Mouse (Mus musculus): ENCODE measurements around the gene Ppie. TPM values are rescaled to one million over a fixed set of nuclear protein-coding genes. Genes with fewer than 3 reads are reported as not detected.
"Not testable (repeated sequence)": the region's sequence is repeated elsewhere in the genome, so short reads cannot be mapped to it uniquely, and the experiment has no call there.

Ppie gene
- total and polyA plus RNA-seq, 3 experiments = 97.9 to 100 TPM; not detected in 1

GRCm38 (mm10) chr4:123112216-123112764, 27.5 kb downstream of the Ppie start:
- no peak overlapping the region for H3K27ac ChIP-seq (ENCODE audit: control insufficient read depth, low read depth, low read length)
- H3K4me3 ChIP-seq (ENCODE audit: control insufficient read depth in 1 of 2, insufficient read depth in 1 of 2, low read depth in 2 of 2, low read length in 2 of 2) = no peak overlapping the region
- no peaks in the 10 kb centered on the region for H3K36me3 ChIP-seq (ENCODE audit: control insufficient read depth in 1 of 2, insufficient read depth in 2 of 2, low read length in 2 of 2)
- peak; percentile 23 for DNase-seq (ENCODE audit: low read depth, low spot score)
- no peak for TF ChIP-seq MAX (IDR thresholded peaks at IDR 0.05; ENCODE audit: low read length)
- no peak for TF ChIP-seq HCFC1 (IDR thresholded peaks at IDR 0.05; ENCODE audit: low read depth, low read length)
- no peak for TF ChIP-seq TCF12 (IDR thresholded peaks at IDR 0.05; ENCODE audit: low read depth, low read length)
- TF ChIP-seq CTCF (IDR thresholded peaks at IDR 0.05 in 2 of 3, conservative IDR thresholded peaks at IDR 0.05 in 1 of 3; ENCODE audit: control insufficient read depth in 1 of 3, insufficient read depth in 1 of 3, low read depth in 2 of 3, low read length in 3 of 3, poor library complexity in 1 of 3, severe bottlenecking in 1 of 3) = no peak
- no peak for TF ChIP-seq ZC3H11A (IDR thresholded peaks at IDR 0.05; ENCODE audit: low read depth, low read length)
- TF ChIP-seq E2F4 (IDR thresholded peaks at IDR 0.05; ENCODE audit: borderline replicate concordance, low read depth, low read length) = no peak
- TF ChIP-seq TBP (IDR thresholded peaks at IDR 0.05; ENCODE audit: low read depth, low read length) = no peak
- TF ChIP-seq CHD1 (IDR thresholded peaks at IDR 0.05; ENCODE audit: low read depth, low read length) = no peak
- TF ChIP-seq EP300 (IDR thresholded peaks at IDR 0.05; ENCODE audit: low read depth in 1 of 2, low read length in 2 of 2) = no peak
- no peaks in the 10 kb centered on the region for H3K9me3 ChIP-seq (replicated peaks; ENCODE audit: insufficient read depth, low read length)
- no peaks in the 10 kb centered on the region for H3K27me3 ChIP-seq (ENCODE audit: control insufficient read depth in 1 of 2, insufficient read depth in 2 of 2, low read length in 2 of 2)
- H3K79me2 ChIP-seq (ENCODE audit: control insufficient read depth, insufficient read depth, low read length, poor library complexity) = no peaks in the 10 kb centered on the region
- H3K4me1 ChIP-seq (ENCODE audit: control insufficient read depth in 1 of 2, insufficient read depth in 2 of 2, low read length in 2 of 2) = no peaks in the 10 kb centered on the region
- H3K9ac ChIP-seq (ENCODE audit: control insufficient read depth, low read depth, low read length, poor library complexity, severe bottlenecking) = no peak overlapping the region

- H3K4me3 ChIP-seq (ENCODE audit: control insufficient read depth in 1 of 2, insufficient read depth in 1 of 2, low read depth in 2 of 2, low read length in 2 of 2) = not testable (repeated sequence)
Observed at GRCm38 (mm10) chr4:123111275-123111983, 28.3 kb downstream of the Ppie start.

DNA sequence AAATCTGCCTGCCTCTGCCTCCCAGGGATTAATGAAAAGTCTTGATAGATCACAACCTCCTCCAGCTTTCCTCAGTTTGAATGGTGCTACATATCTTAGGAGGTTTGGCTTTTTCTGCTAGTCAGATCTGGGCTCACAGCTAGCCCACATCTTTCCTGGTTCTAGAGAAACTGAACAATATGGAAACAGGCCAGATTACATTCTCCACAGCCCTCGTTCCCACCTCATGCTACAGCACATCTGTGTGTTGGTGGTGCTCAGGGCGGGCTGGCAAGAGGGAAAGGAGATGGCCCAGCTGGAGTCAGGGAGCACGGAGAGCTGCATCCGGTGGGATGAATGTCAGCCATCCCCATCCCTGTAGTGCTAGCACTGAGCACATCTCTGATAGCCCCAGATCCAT, 29.0 kb downstream of the Ppie start:
- no peaks in the 10 kb centered on the region for H3K79me2 ChIP-seq (ENCODE audit: control insufficient read depth, insufficient read depth, low read length, poor library complexity)
- H3K36me3 ChIP-seq (ENCODE audit: control insufficient read depth in 1 of 2, insufficient read depth in 2 of 2, low read length in 2 of 2) = no peaks in the 10 kb centered on the region
- no peaks in the 10 kb centered on the region for H3K4me1 ChIP-seq (ENCODE audit: control insufficient read depth in 1 of 2, insufficient read depth in 2 of 2, low read length in 2 of 2)
- H3K4me3 ChIP-seq (ENCODE audit: control insufficient read depth in 1 of 2, insufficient read depth in 1 of 2, low read depth in 2 of 2, low read length in 2 of 2) = no peak overlapping the region
- H3K9ac ChIP-seq (ENCODE audit: control insufficient read depth, low read depth, low read length, poor library complexity, severe bottlenecking) = no peak overlapping the region
- DNase-seq (ENCODE audit: low read depth, low spot score) = no peak
- no peak overlapping the region for H3K27ac ChIP-seq (ENCODE audit: control insufficient read depth, low read depth, low read length)
- no peak for TF ChIP-seq BHLHE40 (IDR thresholded peaks at IDR 0.05; ENCODE audit: borderline replicate concordance, low read depth, low read length)
- TF ChIP-seq ZMIZ1 (IDR thresholded peaks at IDR 0.05; ENCODE audit: low read depth, low read length) = no peak
- TF ChIP-seq USF2 (IDR thresholded peaks at IDR 0.05; ENCODE audit: borderline replicate concordance in 1 of 2, insufficient read depth in 1 of 2, low read depth in 1 of 2, low read length in 2 of 2) = no peak
- no peak for TF ChIP-seq ETS1 (IDR thresholded peaks at IDR 0.05; ENCODE audit: low read depth, low read length)
- TF ChIP-seq NELFE (IDR thresholded peaks at IDR 0.05; ENCODE audit: low read depth, low read length) = no peak
- TF ChIP-seq USF1 (IDR thresholded peaks at IDR 0.05; ENCODE audit: low read depth, low read length) = no peak
- TF ChIP-seq MEF2A (IDR thresholded peaks at IDR 0.05; ENCODE audit: extremely low read depth, insufficient replicate concordance, low read depth, low read length, poor library complexity, severe bottlenecking) = no peak
- no peak for TF ChIP-seq TCF12 (IDR thresholded peaks at IDR 0.05; ENCODE audit: low read depth, low read length)
- TF ChIP-seq CTCF (IDR thresholded peaks at IDR 0.05 in 2 of 3, conservative IDR thresholded peaks at IDR 0.05 in 1 of 3; ENCODE audit: control insufficient read depth in 1 of 3, insufficient read depth in 1 of 3, low read depth in 2 of 3, low read length in 3 of 3, poor library complexity in 1 of 3, severe bottlenecking in 1 of 3) = no peak
- no peak for TF ChIP-seq SIN3A (IDR thresholded peaks at IDR 0.05; ENCODE audit: low read length)
- TF ChIP-seq ELF1 (IDR thresholded peaks at IDR 0.05; ENCODE audit: low read depth, low read length) = no peak
- H3K9me3 ChIP-seq (replicated peaks; ENCODE audit: insufficient read depth, low read length) = no peaks in the 10 kb centered on the region
- H3K27me3 ChIP-seq (ENCODE audit: control insufficient read depth in 1 of 2, insufficient read depth in 2 of 2, low read length in 2 of 2) = no peaks in the 10 kb centered on the region

More at GRCm38 (mm10) chr4:123111275-123111983, 28.3 kb downstream of the Ppie start:
- not testable (repeated sequence) for DNase-seq (ENCODE audit: low read depth, low spot score); H3K4me1 ChIP-seq (ENCODE audit: control insufficient read depth in 1 of 2, insufficient read depth in 2 of 2, low read length in 2 of 2); H3K36me3 ChIP-seq (ENCODE audit: control insufficient read depth in 1 of 2, insufficient read depth in 2 of 2, low read length in 2 of 2); H3K9me3 ChIP-seq (replicated peaks; ENCODE audit: insufficient read depth, low read length); H3K9ac ChIP-seq (ENCODE audit: control insufficient read depth, low read depth, low read length, poor library complexity, severe bottlenecking); H3K79me2 ChIP-seq (ENCODE audit: control insufficient read depth, insufficient read depth, low read length, poor library complexity); H3K27ac ChIP-seq (ENCODE audit: control insufficient read depth, low read depth, low read length); H3K27me3 ChIP-seq (ENCODE audit: control insufficient read depth in 1 of 2, insufficient read depth in 2 of 2, low read length in 2 of 2)
